Mouse (Mus musculus) hindbrain, postnatal 0 days (tissue): ENCODE results near the gene Tex33. TPM values are rescaled to one million over a fixed set of nuclear protein-coding genes. Genes with fewer than 3 reads are reported as not detected.

Source experiments
- ATAC-seq: fragments of 200-750 bp; cut with Nextera tagmentation; 2 replicates; pipeline ENCODE4 v1.8.0; 2017; ENCODE audit warnings: mild to moderate bottlenecking, moderate TSS enrichment, moderate library complexity
- DNase-seq: peaks from one replicate; pipeline ENCODE4 v3.0.0-alpha.2; 2015; ENCODE audit warnings: low spot score
- H3K27ac ChIP-seq: fragments of 300-500 bp; sonication (generic); 2 replicates; pipeline ENCODE4 v1.5.1; 2014; ENCODE audit warnings: mild to moderate bottlenecking
- H3K27me3 ChIP-seq: fragments of 300-500 bp; sonication (generic); 2 replicates; pipeline ENCODE4 v1.6.1; 2014; ENCODE audit warnings: low read length, mixed read lengths; ENCODE audit not compliant: insufficient read depth
- H3K36me3 ChIP-seq: fragments of 300-500 bp; sonication (generic); 2 replicates; pipeline ENCODE4 v1.6.1; 2014; ENCODE audit warnings: low read length, mixed read lengths; ENCODE audit not compliant: insufficient read depth
- H3K4me1 ChIP-seq: fragments of 300-500 bp; sonication (generic); 2 replicates; pipeline ENCODE4 v1.6.1; 2014; ENCODE audit warnings: antibody characterized with exemption, low read length, mixed read lengths; ENCODE audit not compliant: insufficient read depth
- H3K4me2 ChIP-seq: fragments of 300-500 bp; sonication (generic); 2 replicates; pipeline ENCODE4 v1.6.1; 2014; ENCODE audit warnings: low read depth, mild to moderate bottlenecking, low read length, moderate library complexity, mixed read lengths
- H3K4me3 ChIP-seq: fragments of 300-500 bp; sonication (generic); 2 replicates; pipeline ENCODE4 v1.5.1; 2014; ENCODE audit warnings: low read length
- H3K9ac ChIP-seq: fragments of 300-500 bp; sonication (generic); replicated peaks from 2 replicates; pipeline ENCODE4 v1.6.1; 2014; ENCODE audit warnings: mild to moderate bottlenecking, low read length, moderate library complexity, mixed read lengths
- H3K9me3 ChIP-seq: fragments of 300-500 bp; sonication (generic); 2 replicates; pipeline ENCODE4 v1.6.1; 2016; ENCODE audit warnings: low read length, mixed read lengths
- CTCF ChIP-seq: IDR thresholded peaks from 2 replicates; pipeline ENCODE4 v1.5.1; 2016; ENCODE audit warnings: antibody characterized with exemption, control low read depth, low read depth
- WGBS: fragments of 180-500 bp; shearing (Covaris S2); extraction: QIAGEN DNeasy Blood & Tissue Kit; methylation state at CpG from one replicate; pipeline ENCODE4 v1.1.7; 2014; 5-methylcytosine and 5-hydroxymethylcytosine counted together
- polyA plus RNA-seq: library from polyadenylated mRNA; unstranded; fragments of >200 nt; fragmentation: Nextera tagmentation; extraction: Ambion mirVana; gene quantifications from 2 replicates; pipeline ENCODE4 v1.2.1, GENCODE M21; 2015
- total RNA-seq: library from RNA; depleted of rRNA; stranded (reverse); fragments of >200 nt; gene quantifications from 2 replicates; pipeline ENCODE4 v1.2.3, GENCODE M21; 2014

Tex33 gene
- total and polyA plus RNA-seq, 2 experiments from 2014 or later: not detected

DNA sequence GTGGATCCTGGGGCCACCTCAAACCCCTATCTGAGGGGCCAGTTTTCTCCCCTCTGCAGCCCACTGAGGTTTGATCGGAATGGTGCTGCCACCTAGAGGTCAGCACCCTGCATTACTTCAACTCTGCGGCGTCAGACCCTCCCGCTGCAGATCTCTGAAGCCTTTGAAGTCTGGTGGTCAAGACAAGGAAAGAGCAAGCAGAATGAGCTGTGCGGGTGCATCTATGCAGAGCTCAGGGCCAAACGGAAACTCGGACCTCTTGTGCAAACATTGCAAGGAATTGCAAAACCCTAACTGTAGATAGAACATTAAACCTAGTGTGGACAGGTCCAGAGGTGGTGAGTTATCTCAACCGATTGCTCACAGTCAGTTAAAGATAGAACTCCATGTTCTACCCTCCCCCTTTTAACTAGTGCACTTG, 26.8 kb downstream of the Tex33 start:
- no peak overlapping the region for H3K9ac ChIP-seq
- 0 out of 2 replicates have a peak, but pooled peaks have one; percentile 27 for ATAC-seq
- TF ChIP-seq CTCF: peak; percentile 76
- WGBS: 14% methylated on average over 8 of the region's 8 CpGs
- H3K4me1 ChIP-seq: no peaks in the 10 kb centered on the region
- H3K36me3 ChIP-seq: no peaks in the 10 kb centered on the region
- H3K4me3 ChIP-seq: no peak overlapping the region
- H3K27ac ChIP-seq: peak overlapping the region; percentile 56; the same call in 1 of the 2 replicates
- no peak overlapping the region for H3K4me2 ChIP-seq
- H3K9me3 ChIP-seq: no peaks in the 10 kb centered on the region
- H3K27me3 ChIP-seq: 0 out of 2 replicates have a peak, but pooled peaks cover 4% of the 10 kb centered on the region
- peak; percentile 47 for DNase-seq

DNA sequence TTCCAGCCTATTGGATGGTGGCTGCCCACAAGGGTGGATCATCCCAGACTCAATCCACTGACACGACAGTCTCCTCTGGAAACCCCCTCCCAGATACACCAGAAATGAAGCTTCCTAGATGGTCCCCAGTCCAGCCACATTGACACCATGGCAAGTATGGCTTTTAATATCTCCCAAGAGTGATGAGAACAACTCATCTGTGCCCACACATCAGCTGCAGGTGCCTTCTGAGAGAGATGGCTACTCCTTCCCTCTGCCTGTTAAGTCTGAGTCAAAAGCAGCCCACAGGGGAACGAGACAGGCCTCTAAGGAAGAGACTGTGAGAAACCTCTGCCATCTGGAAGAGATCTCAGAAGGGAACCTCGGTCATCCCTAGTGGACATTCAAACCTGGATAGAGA, 27.9 kb downstream of the Tex33 start:
- Histone ChIP-seq H3K9me3 (no peaks in the 10 kb centered on the region), H3K36me3 (no peaks in the 10 kb centered on the region), H3K27ac (no peak overlapping the region), H3K4me3 (no peak overlapping the region), H3K27me3 (0 out of 2 replicates have a peak, but pooled peaks cover 4% of the 10 kb centered on the region), H3K4me1 (no peaks in the 10 kb centered on the region), H3K4me2 (no peak overlapping the region), H3K9ac (no peak overlapping the region)
- no peak for TF ChIP-seq CTCF
- ATAC-seq (no peak), DNase-seq (no peak)
- 72% methylated on average over 3 of the region's 3 CpGs for WGBS

- WGBS: 74% methylated on average over 8 of the region's 8 CpGs
- DNase-seq (no peak), ATAC-seq (no peak)
- Histone ChIP-seq H3K27ac (no peak overlapping the region), H3K9me3 (no peaks in the 10 kb centered on the region), H3K4me2 (no peak overlapping the region), H3K36me3 (no peaks in the 10 kb centered on the region), H3K4me3 (no peak overlapping the region), H3K9ac (no peak overlapping the region), H3K4me1 (no peaks in the 10 kb centered on the region), H3K27me3 (0 out of 2 replicates have a peak, but pooled peaks cover 4% of the 10 kb centered on the region)
- TF ChIP-seq CTCF: no peak
These were observed 28.8 kb downstream of the Tex33 start for GRCm38 (mm10) chr15:78366875-78367274.

DNA sequence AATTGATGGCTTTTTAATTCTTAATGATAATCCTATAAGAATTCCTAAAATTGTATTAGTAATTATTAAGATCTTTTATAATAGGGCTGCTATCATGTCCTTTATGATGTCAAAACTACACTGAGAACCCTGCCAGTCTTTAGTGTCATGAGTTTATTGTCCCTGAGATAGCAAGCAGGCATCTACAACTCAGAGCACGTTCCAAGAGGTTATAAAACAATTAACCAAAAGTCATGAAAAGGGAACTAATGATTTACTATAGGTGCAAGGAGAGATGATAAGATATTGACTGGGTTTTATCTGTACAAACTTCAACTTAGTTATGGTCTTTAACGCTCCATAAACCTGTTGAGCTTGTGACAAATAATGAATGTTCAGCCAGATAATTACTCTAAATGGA, 29.8 kb downstream of the Tex33 start:
- no peak overlapping the region for H3K4me2 ChIP-seq
- H3K4me1 ChIP-seq: no peaks in the 10 kb centered on the region
- no peak for TF ChIP-seq CTCF
- no peaks in the 10 kb centered on the region for H3K36me3 ChIP-seq
- no peak overlapping the region for H3K4me3 ChIP-seq
- H3K9ac ChIP-seq: no peak overlapping the region
- no peaks in the 10 kb centered on the region for H3K9me3 ChIP-seq
- DNase-seq: no peak
- no peak for ATAC-seq
- no peak overlapping the region for H3K27ac ChIP-seq
- 88% methylated on average over 2 of the region's 2 CpGs for WGBS
- 0 out of 2 replicates have a peak, but pooled peaks cover 4% of the 10 kb centered on the region for H3K27me3 ChIP-seq

DNA sequence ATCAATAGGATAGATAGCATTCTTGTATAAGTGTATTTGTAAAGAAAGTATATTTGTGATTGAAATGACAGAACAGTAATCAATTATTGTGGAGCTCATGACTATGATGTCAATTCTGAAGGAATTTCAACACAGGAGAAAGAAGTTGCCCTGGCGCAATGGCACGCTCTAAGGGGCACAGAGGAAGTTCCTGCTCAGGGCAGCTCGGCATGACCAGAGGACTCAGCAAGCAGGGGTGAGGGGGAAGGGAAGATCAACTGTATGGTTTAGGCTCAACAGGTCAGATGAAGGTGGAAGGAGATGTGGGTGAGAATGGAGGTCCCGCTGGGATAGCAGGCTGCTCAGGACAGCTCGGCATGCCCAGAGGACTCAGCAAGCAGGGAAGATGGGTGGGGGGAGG, 40.2 kb downstream of the Tex33 start:
- Histone ChIP-seq H3K9me3 (peaks cover 2% of the 10 kb centered on the region; the same call in 1 of the 2 replicates), H3K4me2 (no peak overlapping the region), H3K4me3 (no peak overlapping the region), H3K9ac (no peak overlapping the region), H3K36me3 (no peaks in the 10 kb centered on the region), H3K27me3 (no peaks in the 10 kb centered on the region), H3K4me1 (no peaks in the 10 kb centered on the region), H3K27ac (no peak overlapping the region)
- TF ChIP-seq CTCF: no peak
- WGBS: 79% methylated on average over 5 of the region's 5 CpGs
- no peak for DNase-seq
- ATAC-seq: no peak

- H3K9ac ChIP-seq: no peak overlapping the region
- ATAC-seq: no peak
- H3K36me3 ChIP-seq: no peaks in the 10 kb centered on the region
- WGBS: 0% methylated on average over 1 of the region's 1 CpGs
- no peak overlapping the region for H3K4me2 ChIP-seq
- H3K27me3 ChIP-seq: no peaks in the 10 kb centered on the region
- H3K4me1 ChIP-seq: no peaks in the 10 kb centered on the region
- peak; percentile 69 for DNase-seq
- H3K9me3 ChIP-seq: peaks cover 2% of the 10 kb centered on the region; the same call in 1 of the 2 replicates
- no peak overlapping the region for H3K27ac ChIP-seq
- no peak overlapping the region for H3K4me3 ChIP-seq
- TF ChIP-seq CTCF: peak; percentile 75
These were observed 40.8 kb downstream of the Tex33 start for GRCm38 (mm10) chr15:78354958-78355357.

- H3K9me3 ChIP-seq: no peaks in the 10 kb centered on the region
- no peaks in the 10 kb centered on the region for H3K36me3 ChIP-seq
- WGBS: 58% methylated on average over 3 of the region's 3 CpGs
- H3K27ac ChIP-seq: no peak overlapping the region
- no peak overlapping the region for H3K4me3 ChIP-seq
- DNase-seq: no peak
- H3K27me3 ChIP-seq: no peaks in the 10 kb centered on the region
- no peak overlapping the region for H3K9ac ChIP-seq
- no peak overlapping the region for H3K4me2 ChIP-seq
- TF ChIP-seq CTCF: no peak
- no peak for ATAC-seq
- no peaks in the 10 kb centered on the region for H3K4me1 ChIP-seq
These were observed 44.0 kb downstream of the Tex33 start for GRCm38 (mm10) chr15:78351586-78352165.
